Mouse (Mus musculus): ENCODE data around the gene Ccr1l1.

Ccr1l1 gene

DNA sequence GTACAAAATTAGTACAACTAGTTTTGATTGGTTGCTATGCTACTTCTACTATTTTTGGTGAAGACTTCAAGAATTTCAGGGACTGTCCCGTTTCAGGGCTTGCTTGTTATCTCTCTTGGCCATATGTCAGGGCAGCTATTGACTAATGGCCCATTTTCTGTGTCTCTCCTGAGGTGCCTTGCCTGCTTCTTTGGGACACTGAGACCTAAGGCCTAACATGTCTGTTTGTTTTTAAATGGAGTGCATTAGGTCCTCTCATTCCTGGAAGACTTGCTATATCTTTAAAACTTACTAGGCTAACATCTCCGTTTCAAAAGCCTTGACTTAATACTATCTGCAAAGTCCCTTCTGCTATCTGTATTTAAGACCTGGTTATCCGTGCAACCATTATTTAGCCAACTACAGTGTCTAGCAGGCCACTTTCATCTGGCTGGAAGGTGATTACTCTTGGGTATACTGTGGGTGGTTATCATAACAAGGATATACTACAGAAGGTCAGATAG lies 20.2 kb downstream of the Ccr1l1 start:
- DNase-seq (ENCODE audit: low spot score) = no peak

DNA sequence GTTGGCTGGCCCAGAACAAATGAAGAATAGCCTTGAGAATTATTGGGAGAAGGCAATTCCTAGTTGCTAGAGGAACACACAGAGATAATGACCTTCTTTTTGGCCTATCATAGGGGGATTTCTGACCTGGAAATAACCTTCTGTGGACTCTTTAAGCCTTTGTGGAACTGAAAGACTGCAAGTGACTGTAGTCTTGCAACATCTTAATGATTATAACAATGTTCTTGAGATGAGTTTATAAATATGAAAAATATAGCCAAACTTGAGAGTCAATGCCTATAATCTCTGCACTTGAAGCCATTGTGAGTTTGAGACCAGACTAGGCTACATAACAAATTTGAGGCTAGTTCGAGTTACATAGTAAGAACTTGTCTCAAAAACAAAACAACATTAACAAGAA lies 21.3 kb downstream of the Ccr1l1 start:
- DNase-seq (ENCODE audit: low spot score) = no peak

DNA sequence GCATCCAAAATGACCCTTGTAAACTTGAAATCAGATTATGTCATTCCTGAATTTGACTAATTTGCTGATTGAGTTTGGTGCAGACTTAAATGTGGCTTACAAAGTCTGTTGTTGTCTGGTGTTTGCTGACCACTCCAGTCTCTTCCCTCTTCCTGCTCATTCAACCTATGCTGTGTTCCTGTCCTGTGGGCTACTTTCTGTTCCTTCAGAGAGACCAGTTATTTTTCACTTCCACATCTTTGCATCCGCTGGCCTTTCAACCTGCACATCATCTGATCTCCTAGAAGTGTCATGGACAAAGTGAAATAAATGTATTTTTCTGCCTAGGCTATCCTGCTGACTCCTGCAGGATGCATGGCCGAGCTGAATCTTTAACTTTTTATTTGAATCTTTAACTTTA lies 24.7 kb downstream of the Ccr1l1 start:
- no peak for DNase-seq (ENCODE audit: low spot score)

DNA sequence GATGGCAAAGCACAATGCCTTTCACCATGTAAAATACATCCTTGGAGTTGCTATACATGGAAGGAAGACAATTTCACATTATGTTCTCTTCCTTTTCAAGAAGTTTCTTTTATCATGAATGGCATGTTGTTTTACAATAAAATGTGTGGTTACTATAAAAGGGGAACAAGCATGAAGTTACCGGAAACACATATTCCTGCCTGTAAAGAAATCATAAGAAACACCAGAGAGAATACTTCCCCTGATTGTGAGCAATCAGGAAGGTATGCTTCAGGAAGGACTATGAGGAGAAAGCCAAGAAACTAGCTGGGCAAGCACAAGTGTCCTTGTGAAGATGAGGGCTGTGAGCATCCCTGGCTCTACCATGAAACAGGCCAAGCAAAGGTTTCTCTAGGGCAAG lies 27.0 kb downstream of the Ccr1l1 start:
- DNase-seq (ENCODE audit: low spot score) = no peak

GRCm38 (mm10) chr9:123949432-123949831 lies 28.8 kb downstream of the Ccr1l1 start:
- no peak for DNase-seq (ENCODE audit: low spot score)

- no peak for DNase-seq (ENCODE audit: low spot score)
Observed at GRCm38 (mm10) chr9:123947815-123948214, 30.4 kb downstream of the Ccr1l1 start.

DNA sequence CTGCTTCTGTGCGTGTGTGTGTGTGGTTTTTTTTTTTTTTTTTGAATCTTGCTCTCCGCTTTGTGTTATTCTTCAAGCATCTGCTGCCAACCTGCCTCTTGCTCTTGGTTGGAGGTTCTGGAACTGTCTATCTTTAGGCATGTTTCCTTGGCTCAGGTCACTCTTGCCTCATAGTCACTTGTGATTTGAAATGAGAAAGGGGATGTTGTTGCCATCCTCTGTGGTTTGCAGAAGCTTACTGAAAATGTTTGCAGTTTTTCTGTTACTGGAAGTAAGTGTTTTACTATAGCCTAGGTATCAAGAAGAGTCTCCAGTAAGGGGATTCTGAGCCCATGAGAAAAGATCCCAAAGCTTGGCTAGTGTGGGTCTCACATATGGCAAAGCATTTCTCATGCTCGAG lies 36.2 kb downstream of the Ccr1l1 start:
- no peak for DNase-seq (ENCODE audit: low spot score)

DNA sequence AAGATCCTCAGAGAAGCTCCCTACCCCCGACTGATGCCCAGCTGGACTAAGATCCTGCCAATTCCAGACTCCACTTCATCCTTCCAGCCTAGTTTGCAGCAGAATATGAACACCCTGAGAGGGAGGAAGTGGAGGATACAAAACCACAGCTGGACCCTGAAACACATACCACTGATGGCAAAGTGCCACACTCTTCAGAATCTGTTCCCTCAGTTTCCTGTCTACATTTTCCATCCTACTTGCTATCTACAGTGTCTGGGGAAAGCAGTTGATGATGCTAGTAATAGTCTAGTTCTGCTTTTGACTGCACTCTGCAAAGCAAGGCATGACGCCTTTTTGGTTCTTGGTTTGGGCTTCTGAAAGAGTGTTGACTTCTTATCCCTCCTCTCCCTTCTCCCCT lies 36.9 kb downstream of the Ccr1l1 start:
- no peak for DNase-seq (ENCODE audit: low spot score)

DNA sequence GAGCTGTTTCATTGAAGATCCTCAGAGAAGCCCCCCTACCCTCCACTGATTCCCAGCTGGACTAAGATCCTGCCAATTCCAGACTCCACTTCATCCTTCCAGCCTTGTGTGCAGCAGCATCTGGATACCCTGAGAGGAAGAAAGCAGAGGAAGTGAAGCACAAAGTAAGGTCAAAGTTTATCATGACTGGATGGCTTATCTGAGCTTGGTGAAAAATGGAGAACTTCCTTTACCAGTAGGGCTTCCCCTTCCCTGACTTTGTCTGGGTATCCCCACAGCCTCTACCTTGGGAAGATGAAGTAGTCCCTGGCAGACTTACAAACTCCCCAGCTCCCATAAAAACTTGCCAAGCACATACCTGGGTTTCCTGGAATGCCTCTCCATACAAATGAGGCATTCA lies 37.6 kb downstream of the Ccr1l1 start:
- no peak for DNase-seq (ENCODE audit: low spot score)

- no peak for DNase-seq (ENCODE audit: low spot score)
Observed at GRCm38 (mm10) chr9:123940168-123940567, 38.0 kb downstream of the Ccr1l1 start.

DNA sequence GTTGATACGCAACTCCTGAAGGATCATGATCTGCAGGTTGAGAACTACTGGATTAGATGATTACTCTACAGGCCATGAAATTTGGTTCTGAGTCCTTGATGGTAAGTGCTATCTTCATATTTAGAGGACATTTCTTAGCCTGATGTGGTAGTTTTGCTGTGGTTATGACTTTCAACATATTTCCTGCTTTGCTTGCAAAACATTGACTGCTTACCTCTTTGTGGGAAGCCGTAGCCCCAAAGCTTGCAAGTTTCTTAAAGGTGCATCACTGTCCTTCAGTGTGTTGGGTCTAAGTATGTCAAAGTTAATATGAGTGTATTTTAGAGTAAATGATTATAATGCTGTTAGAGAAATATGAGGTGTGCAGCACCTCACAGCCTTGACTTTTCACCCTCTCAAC lies 40.2 kb downstream of the Ccr1l1 start:
- DNase-seq (ENCODE audit: low spot score) = no peak

GRCm38 (mm10) chr9:123936604-123937280 lies 41.5 kb downstream of the Ccr1l1 start:
- DNase-seq (ENCODE audit: low spot score) = no peak

DNA sequence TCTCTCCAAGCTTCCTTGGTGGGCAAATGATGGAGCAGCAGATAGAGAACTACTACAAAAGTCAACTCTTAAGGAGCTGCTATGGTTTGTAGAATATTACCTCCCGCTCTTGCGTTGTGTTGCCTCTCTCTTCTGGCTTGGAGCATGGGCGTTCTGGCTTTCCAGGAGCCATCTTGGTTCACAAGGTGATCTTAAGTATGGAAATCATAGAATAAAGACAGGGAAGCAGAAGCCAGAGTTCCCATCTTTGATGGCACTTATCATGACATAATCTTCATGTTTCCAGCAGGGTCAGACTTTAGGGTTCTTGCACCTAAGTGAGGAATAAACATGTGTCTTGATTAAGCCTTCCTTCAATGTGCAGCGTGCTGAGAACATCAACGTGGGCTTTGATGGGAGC lies 42.4 kb downstream of the Ccr1l1 start:
- no peak for DNase-seq (ENCODE audit: low spot score)

GRCm38 (mm10) chr9:123935346-123935745 lies 42.9 kb downstream of the Ccr1l1 start:
- no peak for DNase-seq (ENCODE audit: low spot score)

DNA sequence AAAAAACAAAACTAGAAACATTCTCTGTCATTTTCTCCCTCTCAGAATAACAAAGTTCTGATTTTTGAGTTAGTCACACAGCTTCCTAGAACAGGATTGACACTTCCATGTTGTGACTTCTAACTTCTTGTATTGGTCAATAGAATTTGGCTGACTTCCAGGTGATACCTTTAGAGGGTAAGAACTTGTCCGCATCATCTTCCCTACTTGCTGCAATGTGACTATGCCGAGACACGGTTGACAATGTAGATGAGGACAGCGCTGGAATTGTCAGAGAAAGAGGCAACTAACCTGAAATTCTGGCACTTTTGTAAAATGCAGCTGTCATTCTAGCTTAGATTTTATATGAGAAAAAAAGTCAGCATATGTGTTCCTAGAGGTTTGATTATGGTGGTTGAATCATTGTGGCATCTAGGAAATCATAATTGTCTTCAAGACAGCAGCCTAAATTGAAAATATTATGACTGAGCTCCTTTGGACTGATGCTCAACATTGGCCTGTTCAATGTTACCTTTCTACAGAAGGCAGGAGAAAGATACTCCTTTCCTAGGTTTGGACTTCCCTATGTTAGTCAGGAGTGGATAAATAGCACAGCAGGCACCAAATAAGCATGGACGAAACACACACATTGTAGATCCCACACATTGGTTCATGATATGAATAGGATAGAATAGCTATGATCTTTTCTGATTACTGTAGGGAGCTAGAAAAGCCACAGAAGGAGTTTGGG lies 44.3 kb downstream of the Ccr1l1 start:
- no peak for DNase-seq (ENCODE audit: low spot score)

- no peak for DNase-seq (ENCODE audit: low spot score)
Observed at GRCm38 (mm10) chr9:123932911-123933675, 45.1 kb downstream of the Ccr1l1 start.

DNA sequence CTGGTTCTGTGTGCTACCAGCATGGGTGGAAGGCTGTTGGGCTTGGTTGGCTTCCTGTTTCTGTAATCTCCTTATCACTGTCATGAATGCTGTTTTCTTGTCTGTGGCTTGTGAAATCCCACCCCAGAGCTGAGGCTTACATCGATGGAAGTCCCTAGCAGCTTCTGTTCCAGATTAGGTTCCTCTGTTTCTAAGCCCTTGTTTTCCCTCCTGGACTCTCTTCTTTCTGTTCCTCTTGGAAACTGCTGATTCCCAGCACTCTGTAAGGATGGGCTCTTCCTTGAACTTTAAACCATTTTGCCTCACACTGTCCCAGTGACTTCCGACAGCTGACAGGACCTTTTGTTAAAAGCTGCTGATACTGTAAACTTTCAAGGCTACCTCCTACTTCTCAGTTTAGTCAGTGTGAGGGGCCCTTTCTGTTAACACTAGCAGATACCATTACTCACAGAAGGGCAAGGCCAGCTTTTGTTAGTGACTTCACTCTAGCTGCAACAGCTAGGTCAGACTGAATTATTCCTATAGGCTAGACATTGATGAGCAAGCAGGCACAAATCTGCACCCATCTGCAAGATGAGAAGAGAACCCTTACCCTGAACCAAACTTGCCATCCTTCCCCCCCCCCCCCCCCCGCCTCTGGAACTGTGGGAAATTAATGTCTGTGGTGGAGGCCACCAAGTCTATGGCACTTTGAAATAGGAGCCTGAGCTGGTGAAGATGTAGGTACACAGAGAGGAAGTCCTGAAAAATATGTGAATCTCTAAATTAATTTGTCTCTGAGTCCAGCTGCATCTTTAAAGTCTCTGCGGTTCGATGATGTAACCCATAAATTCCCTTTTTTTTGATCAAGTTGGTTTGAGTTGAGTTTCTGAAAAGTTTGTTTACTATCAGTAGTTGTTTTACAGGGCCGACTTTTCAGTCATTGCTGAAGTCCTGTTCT lies 46.2 kb downstream of the Ccr1l1 start:
- no peak for DNase-seq (ENCODE audit: low spot score)

DNA sequence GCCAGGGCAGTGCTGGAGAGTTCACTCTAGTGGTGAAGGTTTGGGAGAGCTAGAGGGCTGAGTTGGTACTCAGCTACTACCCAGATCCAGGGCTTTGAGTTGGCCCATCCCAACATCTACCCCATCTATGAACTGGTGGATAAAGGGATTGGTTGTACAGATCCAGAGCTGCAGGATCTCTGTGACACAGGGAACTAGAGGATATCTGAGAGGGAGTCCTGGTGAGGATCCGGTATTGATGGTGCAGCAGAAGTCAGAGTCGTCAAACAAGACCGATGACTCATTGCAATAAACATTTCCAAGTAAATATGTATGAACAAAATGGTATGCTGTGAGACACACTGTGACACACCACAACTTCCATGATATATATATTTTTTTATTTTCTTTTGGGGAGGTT lies 47.3 kb downstream of the Ccr1l1 start:
- no peak for DNase-seq (ENCODE audit: low spot score)

GRCm38 (mm10) chr9:123930476-123930875 lies 47.7 kb downstream of the Ccr1l1 start:
- no peak for DNase-seq (ENCODE audit: low spot score)

GRCm38 (mm10) chr9:123929936-123930335 lies 48.3 kb downstream of the Ccr1l1 start:
- DNase-seq (ENCODE audit: low spot score) = no peak

- no peak for DNase-seq (ENCODE audit: low spot score)
Observed at GRCm38 (mm10) chr9:123928759-123929246, 49.4 kb downstream of the Ccr1l1 start.
